Mouse (Mus musculus) liver, postnatal 0 days (tissue): Measurements from ENCODE around the gene Stx3. TPM values are rescaled to one million over a fixed set of nuclear protein-coding genes. Genes with fewer than 3 reads are reported as not detected.
A peak's percentile ranks its signal among the peaks of the same experiment; 100 is the strongest.

Experiments
- ATAC-seq: fragments of 200-750 bp; cut with Nextera tagmentation; 2 replicates; pipeline ENCODE4 v1.8.0; 2017; ENCODE audit warnings: mild to moderate bottlenecking, moderate library complexity
- DNase-seq: peaks from one replicate; pipeline ENCODE4 v3.0.0-alpha.2; 2016
- H3K27ac ChIP-seq: fragments of 300-500 bp; sonication (generic); 2 replicates; pipeline ENCODE4 v1.5.1; 2014; ENCODE audit warnings: antibody characterized with exemption, moderate library complexity, mild to moderate bottlenecking, low read depth
- H3K27me3 ChIP-seq: fragments of 300-500 bp; sonication (generic); 2 replicates; pipeline ENCODE4 v1.6.1; 2014; ENCODE audit warnings: low read length, control low read depth, mixed read lengths; ENCODE audit not compliant: insufficient read depth
- H3K36me3 ChIP-seq: fragments of 300-500 bp; sonication (generic); replicated peaks from 2 replicates; pipeline ENCODE4 v1.6.1; 2014; ENCODE audit warnings: mild to moderate bottlenecking, control low read depth, low read length, moderate library complexity, mixed read lengths; ENCODE audit not compliant: insufficient read depth
- H3K4me1 ChIP-seq: fragments of 300-500 bp; sonication (generic); 2 replicates; pipeline ENCODE4 v1.6.1; 2014; ENCODE audit warnings: antibody characterized with exemption, mild to moderate bottlenecking, control low read depth; ENCODE audit not compliant: insufficient read depth
- H3K4me2 ChIP-seq: fragments of 300-500 bp; sonication (generic); 2 replicates; pipeline ENCODE4 v1.6.1; 2014; ENCODE audit warnings: low read depth, mild to moderate bottlenecking, low read length, moderate library complexity, mixed read lengths
- H3K4me3 ChIP-seq: fragments of 300-500 bp; sonication (generic); 2 replicates; pipeline ENCODE4 v1.5.1; 2014; ENCODE audit warnings: low read depth, low read length
- H3K9ac ChIP-seq: fragments of 300-500 bp; sonication (generic); replicated peaks from 2 replicates; pipeline ENCODE4 v1.6.1; 2014; ENCODE audit warnings: mild to moderate bottlenecking, moderate library complexity
- H3K9me3 ChIP-seq: fragments of 300-500 bp; sonication (generic); 2 replicates; pipeline ENCODE4 v1.6.1; 2016; ENCODE audit warnings: mild to moderate bottlenecking, control low read depth, low read length, mixed read lengths
- CTCF ChIP-seq: sonication (generic); IDR thresholded peaks from 2 replicates; pipeline ENCODE4 v1.5.1; 2016; ENCODE audit warnings: antibody characterized with exemption, low read depth
- EP300 ChIP-seq: IDR thresholded peaks from 2 replicates; pipeline ENCODE4 v1.6.1; 2016; ENCODE audit warnings: antibody characterized with exemption, low read depth, mild to moderate bottlenecking
- WGBS: fragments of 180-500 bp; shearing (Covaris S2); extraction: QIAGEN DNeasy Blood & Tissue Kit; methylation state at CpG from one replicate; pipeline ENCODE4 v1.1.7; 2014; ENCODE audit not compliant: insufficient replicate concordance; 5-methylcytosine and 5-hydroxymethylcytosine counted together
- polyA plus RNA-seq: library from polyadenylated mRNA; unstranded; fragments of >200 nt; fragmentation: Nextera tagmentation; extraction: Ambion mirVana; gene quantifications from 2 replicates; pipeline ENCODE4 v1.2.1, GENCODE M21; 2015

The Stx3 gene
- polyA plus RNA-seq, 1 experiment from 2014 or later, result 3.7 TPM

GRCm38 (mm10) chr19:11785409-11786154 lies 33.6 kb downstream of the Stx3 start:
- Histone ChIP-seq H3K36me3 (no peaks in the 10 kb centered on the region), H3K27me3 (no peaks in the 10 kb centered on the region), H3K27ac (no peak overlapping the region), H3K9ac (no peak overlapping the region), H3K4me2 (no peak overlapping the region), H3K4me3 (no peak overlapping the region), H3K4me1 (no peaks in the 10 kb centered on the region), H3K9me3 (no peaks in the 10 kb centered on the region)
- WGBS, result 86% methylated on average over 14 of the region's 14 CpGs
- ATAC-seq (no peak), DNase-seq (no peak)
- TF ChIP-seq EP300, result no peak
- no peak for TF ChIP-seq CTCF

GRCm38 (mm10) chr19:11777191-11777865 lies 41.9 kb downstream of the Stx3 start:
- Histone ChIP-seq H3K9me3 (no peaks in the 10 kb centered on the region), H3K27me3 (no peaks in the 10 kb centered on the region), H3K9ac (no peak overlapping the region), H3K4me3 (no peak overlapping the region), H3K27ac (no peak overlapping the region), H3K4me1 (no peaks in the 10 kb centered on the region), H3K4me2 (no peak overlapping the region), H3K36me3 (peaks cover 26% of the 10 kb centered on the region)
- peak; percentile 79 for DNase-seq
- ATAC-seq, result no peak
- 55% methylated on average over 7 of the region's 7 CpGs for WGBS
- peak; percentile 80 for TF ChIP-seq CTCF
- no peak for TF ChIP-seq EP300

GRCm38 (mm10) chr19:11770205-11770892 lies 48.9 kb downstream of the Stx3 start, which contains the start of gene Mrpl16:
Mrpl16 (plus strand) TSS chr19:11770391.
- TF ChIP-seq CTCF (no peak), EP300 (no peak)
- DNase-seq, result peak; percentile 90
- under 1% methylated on average over 30 of the region's 30 CpGs for WGBS
- Histone ChIP-seq H3K9me3 (no peaks in the 10 kb centered on the region), H3K4me2 (peak within 1 kb of the TSS; percentile 80), H3K27me3 (no peaks in the 10 kb centered on the region), H3K4me3 (peak within 1 kb of the TSS; percentile 72), H3K36me3 (peaks cover 19% of the 10 kb centered on the region), H3K4me1 (peaks cover 12% of the 10 kb centered on the region; the same call in 1 of the 2 replicates), H3K9ac (peak within 1 kb of the TSS; percentile 82), H3K27ac (peak within 1 kb of the TSS; percentile 64)
- peak; percentile 94 for ATAC-seq

- Histone ChIP-seq H3K36me3 (peaks cover 15% of the 10 kb centered on the region), H3K4me1 (peaks cover 12% of the 10 kb centered on the region; the same call in 1 of the 2 replicates), H3K4me2 (peak overlapping the region; percentile 80), H3K4me3 (peak overlapping the region; percentile 72; the same call in 1 of the 2 replicates), H3K9me3 (no peaks in the 10 kb centered on the region), H3K27ac (no peak overlapping the region), H3K27me3 (no peaks in the 10 kb centered on the region), H3K9ac (no peak overlapping the region)
- no peak for DNase-seq
- TF ChIP-seq CTCF, result no peak
- TF ChIP-seq EP300, result no peak
- no peak for ATAC-seq
- WGBS, result 89% methylated on average over 5 of the region's 5 CpGs
Measured at GRCm38 (mm10) chr19:11769257-11769920, 49.8 kb downstream of the Stx3 start.

GRCm38 (mm10) chr19:11768163-11768562 lies 51.0 kb downstream of the Stx3 start:
- no peak overlapping the region for H3K4me3 ChIP-seq
- TF ChIP-seq EP300 (no peak), CTCF (peak; percentile 90)
- no peak overlapping the region for H3K9ac ChIP-seq
- no peak overlapping the region for H3K4me2 ChIP-seq
- DNase-seq (no peak), ATAC-seq (no peak)
- WGBS, result 6% methylated on average over 3 of the region's 3 CpGs
- no peak overlapping the region for H3K27ac ChIP-seq
- H3K9me3 ChIP-seq, result no peaks in the 10 kb centered on the region
- H3K4me1 ChIP-seq, result peaks cover 12% of the 10 kb centered on the region; the same call in 1 of the 2 replicates
- H3K36me3 ChIP-seq, result 0 out of 2 replicates have a peak, but pooled peaks cover 3% of the 10 kb centered on the region
- H3K27me3 ChIP-seq, result no peaks in the 10 kb centered on the region
